13 mouse cellular contexts compared by ENCODE assay signal in genomic region chr2:151037292-151037691, GRCm38 (mm10). TPM values are rescaled to one million over a fixed set of nuclear protein-coding genes. Genes with fewer than 3 reads are reported as not detected.
DNase-seq lines count a peak whose midpoint lies in the region; ATAC-seq and TF ChIP-seq lines count a peak whose summit lies in the region.
"Had no signal": no experiment of that assay in that cellular context is flagged by ENCODE, and none has a peak within 500 bp of the region (broad histone marks: within the 10 kb centered on the region; RNA-seq: fewer than 3 reads in every experiment).

No protein-coding gene starts in this region.

- H3K27me3 ChIP-seq in forebrain, embryonic 12.5 days = no peaks in the 10 kb centered on the region
- H3K27me3 ChIP-seq in forebrain, embryonic 15.5 days = no peaks in the 10 kb centered on the region
- H3K27me3 ChIP-seq in lung, embryonic 14.5 days (ENCODE audit: insufficient read depth, low read length) = no peaks in the 10 kb centered on the region
- H3K27me3 ChIP-seq in intestine, postnatal 0 days (replicated peaks; ENCODE audit: control insufficient read depth, insufficient read depth, low read length) = no peaks in the 10 kb centered on the region
- H3K27me3 ChIP-seq in midbrain, postnatal 0 days (ENCODE audit: insufficient read depth, low read length) = no peaks in the 10 kb centered on the region
- H3K27me3 ChIP-seq: Patski had no signal

- H3K27ac ChIP-seq in forebrain, embryonic 12.5 days = no peak overlapping the region
- H3K27ac ChIP-seq in forebrain, embryonic 15.5 days (replicated peaks) = no peak overlapping the region
- no peak overlapping the region for H3K27ac ChIP-seq in lung, embryonic 14.5 days (ENCODE audit: low read depth)
- no peak overlapping the region for H3K27ac ChIP-seq in intestine, postnatal 0 days (ENCODE audit: low read depth, low read length)
- H3K27ac ChIP-seq in midbrain, postnatal 0 days (ENCODE audit: low read depth, low read length) = no peak overlapping the region
- H3K27ac ChIP-seq: heart, adult 2 months; kidney, postnatal 0 days had no signal

- no peak for ATAC-seq in forebrain, embryonic 12.5 days (ENCODE audit: low FRiP score)
- ATAC-seq in forebrain, embryonic 15.5 days (replicated peaks) = no peak
- no peak for ATAC-seq in lung, embryonic 14.5 days (ENCODE audit: insufficient read depth)
- no peak for ATAC-seq in intestine, postnatal 0 days
- ATAC-seq in midbrain, postnatal 0 days (ENCODE audit: low FRiP score) = no peak
- ATAC-seq: Patski had no signal

- peaks cover 14% of the 10 kb centered on the region for H3K4me1 ChIP-seq in forebrain, embryonic 12.5 days
- peaks cover 20% of the 10 kb centered on the region for H3K4me1 ChIP-seq in forebrain, embryonic 15.5 days
- peaks cover 8% of the 10 kb centered on the region; the same call in 1 of the 2 replicates for H3K4me1 ChIP-seq in lung, embryonic 14.5 days (ENCODE audit: insufficient read depth)
- no peaks in the 10 kb centered on the region for H3K4me1 ChIP-seq in intestine, postnatal 0 days (replicated peaks; ENCODE audit: control insufficient read depth, insufficient read depth, low read length)
- H3K4me1 ChIP-seq in midbrain, postnatal 0 days (ENCODE audit: insufficient read depth, low read length) = peaks cover 13% of the 10 kb centered on the region

- H3K9me3 ChIP-seq in forebrain, embryonic 12.5 days = no peaks in the 10 kb centered on the region
- no peaks in the 10 kb centered on the region for H3K9me3 ChIP-seq in forebrain, embryonic 15.5 days
- peaks cover 3% of the 10 kb centered on the region; the same call in 1 of the 2 replicates for H3K9me3 ChIP-seq in lung, embryonic 14.5 days (ENCODE audit: low read depth, low read length)
- H3K9me3 ChIP-seq in intestine, postnatal 0 days (ENCODE audit: control insufficient read depth) = no peaks in the 10 kb centered on the region
- no peaks in the 10 kb centered on the region for H3K9me3 ChIP-seq in midbrain, postnatal 0 days (ENCODE audit: low read length)

- no peak for DNase-seq in lung, embryonic 14.5 days
- DNase-seq in lung, postnatal 4 days = no peak
- no peak for DNase-seq in midbrain, postnatal 0 days (ENCODE audit: low spot score)
- no peak for DNase-seq in layer of hippocampus, postnatal 14 days (ENCODE audit: low spot score in 2 of 2)
- DNase-seq in cerebellum, adult 9-11 months = no peak
- DNase-seq: adrenal gland, postnatal 36 days; heart, adult 2 months had no signal

- no peak overlapping the region for H3K9ac ChIP-seq in forebrain, embryonic 12.5 days
- H3K9ac ChIP-seq in forebrain, embryonic 15.5 days (replicated peaks) = no peak overlapping the region
- H3K9ac ChIP-seq in lung, embryonic 14.5 days = no peak overlapping the region
- H3K9ac ChIP-seq in intestine, postnatal 0 days (ENCODE audit: low read depth, low read length) = 0 out of 2 replicates have a peak overlapping the region, but pooled peaks have one; percentile 91
- no peak overlapping the region for H3K9ac ChIP-seq in midbrain, postnatal 0 days (replicated peaks; ENCODE audit: low read length, poor library complexity, severe bottlenecking)

- peak overlapping the region; percentile 75; the same call in 1 of the 2 replicates for H3K4me2 ChIP-seq in forebrain, embryonic 12.5 days
- no peak overlapping the region for H3K4me2 ChIP-seq in forebrain, embryonic 15.5 days (replicated peaks)
- H3K4me2 ChIP-seq in lung, embryonic 14.5 days = peak overlapping the region; percentile 86
- H3K4me2 ChIP-seq in intestine, postnatal 0 days (replicated peaks; ENCODE audit: low read depth) = no peak overlapping the region
- H3K4me2 ChIP-seq in midbrain, postnatal 0 days (ENCODE audit: low read depth, low read length, poor library complexity, severe bottlenecking) = peak overlapping the region; percentile 82; the same call in 1 of the 2 replicates

- H3K36me3 ChIP-seq in forebrain, embryonic 12.5 days (replicated peaks) = no peaks in the 10 kb centered on the region
- H3K36me3 ChIP-seq in forebrain, embryonic 15.5 days = no peaks in the 10 kb centered on the region
- no peaks in the 10 kb centered on the region for H3K36me3 ChIP-seq in lung, embryonic 14.5 days (ENCODE audit: insufficient read depth)
- H3K36me3 ChIP-seq in intestine, postnatal 0 days (ENCODE audit: control insufficient read depth, insufficient read depth) = no peaks in the 10 kb centered on the region
- H3K36me3 ChIP-seq in midbrain, postnatal 0 days (ENCODE audit: insufficient read depth, low read length) = no peaks in the 10 kb centered on the region

- WGBS in forebrain, embryonic 12.5 days = 95% methylated on average over 1 of the region's 1 CpGs
- 100% methylated on average over 1 of the region's 1 CpGs for WGBS in forebrain, embryonic 15.5 days
- WGBS in lung, embryonic 14.5 days = 95% methylated on average over 1 of the region's 1 CpGs
- WGBS in intestine, postnatal 0 days = 80% methylated on average over 1 of the region's 1 CpGs
- WGBS in midbrain, postnatal 0 days = 94% methylated on average over 1 of the region's 1 CpGs

- no peak overlapping the region for H3K4me3 ChIP-seq in forebrain, embryonic 12.5 days (replicated peaks)
- no peak overlapping the region for H3K4me3 ChIP-seq in forebrain, embryonic 15.5 days
- peak overlapping the region; percentile 91; the same call in 1 of the 2 replicates for H3K4me3 ChIP-seq in lung, embryonic 14.5 days (ENCODE audit: low read depth, low read length)
- no peak overlapping the region for H3K4me3 ChIP-seq in intestine, postnatal 0 days (ENCODE audit: low read depth, low read length)
- no peak overlapping the region; the same call in 1 of the 2 replicates for H3K4me3 ChIP-seq in midbrain, postnatal 0 days (ENCODE audit: low read depth, low read length)

- TF ChIP-seq CTCF in lung, embryonic 14.5 days (IDR thresholded peaks at IDR 0.05; ENCODE audit: low read depth) = no peak
- no peak for TF ChIP-seq CTCF in intestine, postnatal 0 days (IDR thresholded peaks at IDR 0.05; ENCODE audit: low read depth)
- TF ChIP-seq CTCF in midbrain, postnatal 0 days (IDR thresholded peaks at IDR 0.05) = no peak

RNA-seq across cellular contexts. Expression of gene Ninl, which starts 1.9 kb away (rescaled TPM):
- 24.3 and 24.4 TPM in 2 replicates for polyA plus RNA-seq in forebrain, embryonic 12.5 days (2016; fragmentation: Nextera tagmentation; extraction: Ambion mirVana)
- polyA plus RNA-seq in forebrain, embryonic 15.5 days (2015; fragmentation: Nextera tagmentation; extraction: Ambion mirVana) = 11.4 and 13.8 TPM in 2 replicates
- polyA plus RNA-seq in lung, embryonic 14.5 days (2014; fragmentation: Nextera tagmentation; extraction: Ambion mirVana) = 12.6 and 20.3 TPM in 2 replicates
- polyA plus RNA-seq in intestine, postnatal 0 days (2015; fragmentation: Nextera tagmentation; extraction: Ambion mirVana) = 1.3 and 1.5 TPM in 2 replicates
- 3.8 and 7.8 TPM in 2 replicates for total RNA-seq in midbrain, postnatal 0 days (2014; rRNA removed)
- 2.6 and 2.7 TPM in 2 replicates for polyA plus RNA-seq in midbrain, postnatal 0 days (2015; fragmentation: Nextera tagmentation; extraction: Ambion mirVana)
- total RNA-seq in layer of hippocampus, postnatal 14 days (2021) = 1 to 10 TPM; 6.1 to 7.8 TPM

RNA-seq across cellular contexts. Expression of gene Nanp, which starts 1.9 kb away (rescaled TPM):
- polyA plus RNA-seq in forebrain, embryonic 12.5 days (2016; fragmentation: Nextera tagmentation; extraction: Ambion mirVana) = 44.1 and 47.8 TPM in 2 replicates
- polyA plus RNA-seq in forebrain, embryonic 15.5 days (2015; fragmentation: Nextera tagmentation; extraction: Ambion mirVana) = 32.4 and 35.3 TPM in 2 replicates
- 48.5 and 49.9 TPM in 2 replicates for polyA plus RNA-seq in lung, embryonic 14.5 days (2014; fragmentation: Nextera tagmentation; extraction: Ambion mirVana)
- polyA plus RNA-seq in intestine, postnatal 0 days (2015; fragmentation: Nextera tagmentation; extraction: Ambion mirVana) = 59.9 and 64.2 TPM in 2 replicates
- 6.7 and 13.8 TPM in 2 replicates for total RNA-seq in midbrain, postnatal 0 days (2014; rRNA removed)
- 32.1 and 35.6 TPM in 2 replicates for polyA plus RNA-seq in midbrain, postnatal 0 days (2015; fragmentation: Nextera tagmentation; extraction: Ambion mirVana)
- 10 to 100 TPM; 19.1 to 20.9 TPM for total RNA-seq in layer of hippocampus, postnatal 14 days (2021)

RNA-seq across cellular contexts. Expression of gene Gm14151, which starts 54.9 kb away (rescaled TPM):
- not detected in 2 replicates for polyA plus RNA-seq in forebrain, embryonic 12.5 days (2016; fragmentation: Nextera tagmentation; extraction: Ambion mirVana)
- not detected in 2 replicates for polyA plus RNA-seq in forebrain, embryonic 15.5 days (2015; fragmentation: Nextera tagmentation; extraction: Ambion mirVana)
- polyA plus RNA-seq in lung, embryonic 14.5 days (2014; fragmentation: Nextera tagmentation; extraction: Ambion mirVana) = not detected in 2 replicates
- polyA plus RNA-seq in intestine, postnatal 0 days (2015; fragmentation: Nextera tagmentation; extraction: Ambion mirVana) = not detected in 2 replicates
- total RNA-seq in midbrain, postnatal 0 days (2014; rRNA removed) = not detected in 2 replicates
- polyA plus RNA-seq in midbrain, postnatal 0 days (2015; fragmentation: Nextera tagmentation; extraction: Ambion mirVana) = not detected in 2 replicates
- total RNA-seq in layer of hippocampus, postnatal 14 days (2021) = not detected
- total RNA-seq: adrenal gland, postnatal 36 days; heart, adult 2 months; left cerebral cortex, postnatal 14 days had no signal
- polyA plus RNA-seq: heart, adult 2 months; kidney, postnatal 0 days; Patski had no signal

Comparison
In these comparisons a context has a peak if more than half of its experiments do, and no peak if none do; other contexts are left out.
1. H3K4me2 ChIP-seq: peak in forebrain, embryonic 12.5 days (single experiment), lung, embryonic 14.5 days (single experiment) and midbrain, postnatal 0 days (single experiment); none in forebrain, embryonic 15.5 days (single experiment) and intestine, postnatal 0 days (single experiment).